Mouse (Mus musculus) stomach, embryonic 15.5 days (tissue): ENCODE data around the gene Sobp. TPM values are rescaled to one million over a fixed set of nuclear protein-coding genes. Genes with fewer than 3 reads are reported as not detected.

Experiments used
- ATAC-seq: fragments of 200-750 bp; cut with Nextera tagmentation; 2 replicates; pipeline ENCODE4 v1.8.0; 2017; ENCODE audit warnings: low read depth, moderate number of reproducible peaks, moderate TSS enrichment; ENCODE audit not compliant: insufficient read depth, low FRiP score
- H3K27ac ChIP-seq: fragments of 300-500 bp; sonication (generic); 2 replicates; pipeline ENCODE4 v1.5.1; 2015; ENCODE audit warnings: mild to moderate bottlenecking, inconsistent platforms
- H3K27me3 ChIP-seq: fragments of 300-500 bp; sonication (generic); replicated peaks from 2 replicates; pipeline ENCODE4 v1.6.1; 2015; ENCODE audit warnings: inconsistent platforms
- H3K36me3 ChIP-seq: fragments of 300-500 bp; sonication (generic); 2 replicates; pipeline ENCODE4 v1.6.1; 2015; ENCODE audit warnings: inconsistent platforms
- H3K4me1 ChIP-seq: fragments of 300-500 bp; sonication (generic); 2 replicates; pipeline ENCODE4 v1.6.1; 2015; ENCODE audit warnings: inconsistent platforms
- H3K4me2 ChIP-seq: fragments of 300-500 bp; sonication (generic); 2 replicates; pipeline ENCODE4 v1.6.1; 2015; ENCODE audit warnings: mild to moderate bottlenecking, inconsistent platforms
- H3K4me3 ChIP-seq: fragments of 300-500 bp; sonication (generic); replicated peaks from 2 replicates; pipeline ENCODE4 v1.5.1; 2015; ENCODE audit warnings: inconsistent platforms
- H3K9ac ChIP-seq: fragments of 300-500 bp; sonication (generic); 2 replicates; pipeline ENCODE4 v1.6.1; 2015; ENCODE audit warnings: inconsistent platforms
- H3K9me3 ChIP-seq: fragments of 300-500 bp; sonication (generic); 2 replicates; pipeline ENCODE4 v1.6.1; 2016; ENCODE audit warnings: inconsistent platforms
- WGBS: fragments of 180-500 bp; shearing (Covaris S2); methylation state at CpG from one replicate; pipeline ENCODE4 v1.1.7; 2015; 5-methylcytosine and 5-hydroxymethylcytosine counted together
- polyA plus RNA-seq: library from polyadenylated mRNA; unstranded; fragments of >200 nt; fragmentation: Nextera tagmentation; extraction: Ambion mirVana; gene quantifications from 2 replicates; pipeline ENCODE4 v1.2.1, GENCODE M21; 2015

Gene Sobp
- polyA plus RNA-seq, result 1.1 and 1.4 TPM in 2 replicates

DNA sequence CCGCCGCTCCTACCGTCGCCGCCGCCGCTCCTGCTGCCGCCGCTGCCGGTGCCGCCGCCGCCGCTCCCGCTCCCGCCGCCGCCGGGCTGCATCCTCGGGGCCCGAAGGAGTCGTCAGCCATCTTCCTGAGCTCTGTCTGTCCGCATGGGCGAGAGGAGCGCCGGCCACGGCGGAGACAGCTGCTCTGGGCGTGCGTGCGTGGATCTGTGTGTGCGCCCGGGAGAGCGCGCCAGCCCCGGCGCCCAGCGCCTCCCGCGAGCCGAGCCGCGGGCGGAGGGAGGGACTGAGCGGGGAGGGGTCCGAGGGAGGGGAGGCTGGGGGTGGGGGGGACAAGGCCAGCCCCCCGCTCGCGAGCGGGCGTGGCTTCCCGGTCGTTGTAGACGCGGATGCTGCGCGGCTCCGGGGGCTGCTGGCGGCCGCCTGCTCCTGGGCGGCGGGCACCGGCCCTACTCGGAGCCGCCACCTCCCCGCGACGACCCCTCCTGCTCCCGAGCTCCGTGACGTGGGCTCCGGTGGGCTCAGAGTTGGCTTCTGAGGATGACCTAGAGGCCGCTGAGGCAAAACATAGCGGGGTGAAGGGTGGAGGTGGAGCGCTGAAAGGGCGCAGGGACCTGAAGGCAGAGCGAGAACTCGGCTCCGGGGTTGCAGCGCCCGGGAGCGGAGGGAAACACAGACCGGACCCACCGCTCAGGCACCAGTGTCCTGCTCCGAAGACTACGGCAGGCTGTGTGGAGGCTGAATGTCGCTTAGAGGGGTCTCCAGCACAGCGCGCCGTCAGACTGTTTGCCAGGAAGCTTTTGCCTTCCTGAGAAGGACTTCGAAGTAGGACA, at the start of gene Sobp, which contains the start of gene 9030612E09Rik:
Sobp (minus strand) TSS at position 205 of the 830 bp plus-strand sequence.
9030612E09Rik (plus strand) TSS at position 379 of the 830 bp plus-strand sequence.
- peak; percentile 70 for ATAC-seq
- under 1% methylated on average over 61 of the region's 91 CpGs for WGBS
- Histone ChIP-seq H3K4me2 (peak within 1 kb of the TSS; percentile 97), H3K4me3 (peak within 1 kb of the TSS; percentile 72), H3K9ac (peak within 1 kb of the TSS; percentile 39), H3K9me3 (no peaks in the 10 kb centered on the region), H3K4me1 (peaks cover 12% of the 10 kb centered on the region; the same call in 1 of the 2 replicates), H3K27me3 (peaks cover 29% of the 10 kb centered on the region), H3K36me3 (no peaks in the 10 kb centered on the region), H3K27ac (peak within 1 kb of the TSS; percentile 74; the same call in 1 of the 2 replicates)

DNA sequence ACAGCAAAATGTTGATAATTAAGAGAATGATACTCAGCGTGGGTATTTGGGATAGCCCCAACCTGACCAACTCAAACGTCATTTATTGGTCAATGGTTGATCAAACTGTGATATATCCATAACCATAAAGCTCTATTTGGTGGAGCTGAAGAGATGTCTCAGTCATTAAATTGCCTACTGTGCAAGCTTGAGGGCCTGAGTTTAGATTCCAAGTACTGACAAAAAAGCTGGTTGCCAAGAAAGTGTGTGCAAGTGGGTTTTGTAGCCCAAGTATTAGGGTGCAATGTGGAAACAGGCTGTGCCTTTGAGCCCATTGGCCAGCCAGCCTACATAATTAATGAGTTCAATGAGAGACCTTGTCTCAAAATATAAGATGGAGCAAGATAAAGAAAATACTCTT, 49.1 kb upstream of the Sobp start:
- WGBS, result 91% methylated on average over 2 of the region's 2 CpGs

DNA sequence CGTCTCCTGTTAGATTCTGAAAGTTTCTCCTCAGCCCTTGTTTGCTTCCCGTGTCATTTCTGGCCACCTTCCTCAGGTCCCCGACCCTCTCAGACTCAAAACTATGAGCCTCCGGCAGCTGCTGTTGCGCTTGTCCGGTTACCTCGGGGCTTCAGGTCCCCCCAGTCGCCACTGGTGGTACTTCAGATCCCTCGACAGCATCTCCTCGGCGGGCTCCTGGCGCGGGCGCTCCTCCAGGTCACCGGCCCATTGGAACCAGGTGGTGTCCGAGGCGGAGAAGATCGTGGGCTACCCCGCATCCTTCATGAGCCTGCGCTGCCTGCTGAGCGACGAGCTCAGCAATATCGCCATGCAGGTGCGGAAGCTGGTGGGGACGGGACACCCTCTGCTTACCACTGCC, 47.3 kb upstream of the Sobp start:
- peak; percentile 47 for ATAC-seq
- peak overlapping the region; percentile 57 for H3K9ac ChIP-seq
- H3K4me3 ChIP-seq, result peak overlapping the region; percentile 70
- peak overlapping the region; percentile 92 for H3K27ac ChIP-seq
- H3K4me1 ChIP-seq, result 0 out of 2 replicates have a peak, but pooled peaks cover 3% of the 10 kb centered on the region
- WGBS, result under 1% methylated on average over 25 of the region's 25 CpGs
- no peaks in the 10 kb centered on the region for H3K9me3 ChIP-seq
- no peaks in the 10 kb centered on the region for H3K27me3 ChIP-seq
- no peaks in the 10 kb centered on the region for H3K36me3 ChIP-seq
- H3K4me2 ChIP-seq, result peak overlapping the region; percentile 73

More for the DNA sequence above, 49.1 kb upstream of the Sobp start:
- Histone ChIP-seq H3K9me3 (no peaks in the 10 kb centered on the region), H3K4me2 (no peak overlapping the region), H3K4me3 (no peak overlapping the region), H3K27me3 (no peaks in the 10 kb centered on the region), H3K4me1 (0 out of 2 replicates have a peak, but pooled peaks cover 3% of the 10 kb centered on the region), H3K36me3 (no peaks in the 10 kb centered on the region), H3K27ac (no peak overlapping the region), H3K9ac (no peak overlapping the region)
- ATAC-seq, result no peak

- Histone ChIP-seq H3K9ac (peak within 1 kb of the TSS; percentile 65), H3K9me3 (no peaks in the 10 kb centered on the region), H3K27ac (peak within 1 kb of the TSS; percentile 92), H3K27me3 (no peaks in the 10 kb centered on the region), H3K4me1 (0 out of 2 replicates have a peak, but pooled peaks cover 3% of the 10 kb centered on the region), H3K36me3 (no peaks in the 10 kb centered on the region), H3K4me2 (peak within 1 kb of the TSS; percentile 73), H3K4me3 (peak within 1 kb of the TSS; percentile 70)
- under 1% methylated on average over 50 of the region's 50 CpGs for WGBS
- peak; percentile 98 for ATAC-seq
Observed at GRCm38 (mm10) chr10:43220910-43221625, 46.7 kb upstream of the Sobp start, which contains the start of gene Pdss2. Pdss2 (plus strand) TSS chr10:43221486.

- WGBS, result 13% methylated on average over 7 of the region's 7 CpGs
- Histone ChIP-seq H3K36me3 (no peaks in the 10 kb centered on the region), H3K27me3 (no peaks in the 10 kb centered on the region)
Observed at GRCm38 (mm10) chr10:43220479-43220878, 46.1 kb upstream of the Sobp start.

GRCm38 (mm10) chr10:43217361-43217900, 43.1 kb upstream of the Sobp start:
- no peak for ATAC-seq
- H3K36me3 ChIP-seq, result no peaks in the 10 kb centered on the region
- H3K4me3 ChIP-seq, result no peak overlapping the region
- no peak overlapping the region for H3K27ac ChIP-seq
- H3K9me3 ChIP-seq, result no peaks in the 10 kb centered on the region
- H3K27me3 ChIP-seq, result no peaks in the 10 kb centered on the region
- 92% methylated on average over 13 of the region's 13 CpGs for WGBS
- H3K4me1 ChIP-seq, result 0 out of 2 replicates have a peak, but pooled peaks cover 3% of the 10 kb centered on the region
- no peak overlapping the region for H3K4me2 ChIP-seq
- no peak overlapping the region for H3K9ac ChIP-seq

More at GRCm38 (mm10) chr10:43220479-43220878, 46.1 kb upstream of the Sobp start:
- Histone ChIP-seq H3K4me3 (peak overlapping the region; percentile 70), H3K4me1 (0 out of 2 replicates have a peak, but pooled peaks cover 3% of the 10 kb centered on the region), H3K9ac (peak overlapping the region; percentile 65), H3K27ac (peak overlapping the region; percentile 92), H3K9me3 (no peaks in the 10 kb centered on the region), H3K4me2 (peak overlapping the region; percentile 60)
- no peak for ATAC-seq

DNA sequence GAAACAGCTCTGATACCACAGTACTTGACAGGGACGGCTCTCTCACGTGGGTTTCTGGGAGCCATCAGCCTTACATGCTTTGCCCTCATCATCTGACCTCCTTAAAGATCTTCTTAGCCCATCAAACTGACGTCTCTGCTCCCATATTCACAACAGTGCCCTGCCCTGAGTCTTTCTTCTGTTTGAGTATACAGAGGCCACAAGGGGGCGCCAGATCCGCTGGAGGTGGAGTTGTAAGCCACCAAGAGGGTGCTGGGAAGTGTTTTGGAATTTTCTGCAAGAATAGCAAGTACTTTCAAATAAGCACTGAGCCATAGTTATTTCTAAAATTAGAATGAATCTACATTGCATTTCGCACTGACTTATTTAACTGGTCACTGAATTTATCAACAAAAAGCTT, 37.5 kb upstream of the Sobp start:
- Histone ChIP-seq H3K36me3 (no peaks in the 10 kb centered on the region), H3K4me2 (no peak overlapping the region), H3K27ac (no peak overlapping the region), H3K9ac (no peak overlapping the region), H3K4me3 (no peak overlapping the region), H3K4me1 (no peaks in the 10 kb centered on the region), H3K27me3 (no peaks in the 10 kb centered on the region), H3K9me3 (no peaks in the 10 kb centered on the region)
- WGBS, result 37% methylated on average over 6 of the region's 6 CpGs
- ATAC-seq, result no peak

DNA sequence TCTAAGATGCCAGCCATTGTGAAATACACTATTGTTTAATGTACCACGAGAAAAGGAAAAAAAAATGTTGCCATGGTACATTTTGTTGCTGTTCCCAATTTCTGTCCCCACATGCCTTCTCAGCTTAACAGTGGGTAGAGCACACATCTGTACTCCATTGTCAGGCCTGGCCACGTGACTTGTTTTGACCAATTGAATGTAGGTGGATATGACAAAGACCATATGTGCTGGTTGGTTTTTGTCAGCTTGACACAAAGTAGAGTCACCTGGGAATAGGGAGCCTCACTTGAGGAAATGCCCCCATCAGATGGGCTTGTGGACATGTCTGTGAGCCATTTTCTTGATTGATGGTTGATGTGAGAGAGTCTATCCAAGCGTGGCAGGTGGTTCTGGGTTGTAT, 29.5 kb upstream of the Sobp start:
- no peak overlapping the region for H3K27ac ChIP-seq
- H3K9ac ChIP-seq, result no peak overlapping the region
- 84% methylated on average over 3 of the region's 3 CpGs for WGBS
- ATAC-seq, result no peak
- H3K36me3 ChIP-seq, result no peaks in the 10 kb centered on the region
- H3K4me2 ChIP-seq, result no peak overlapping the region
- no peaks in the 10 kb centered on the region for H3K27me3 ChIP-seq
- H3K4me1 ChIP-seq, result no peaks in the 10 kb centered on the region
- H3K9me3 ChIP-seq, result no peaks in the 10 kb centered on the region
- H3K4me3 ChIP-seq, result no peak overlapping the region

- H3K4me2 ChIP-seq, result no peak overlapping the region
- no peaks in the 10 kb centered on the region for H3K4me1 ChIP-seq
- no peaks in the 10 kb centered on the region for H3K27me3 ChIP-seq
- H3K36me3 ChIP-seq, result no peaks in the 10 kb centered on the region
- 87% methylated on average over 2 of the region's 2 CpGs for WGBS
- H3K4me3 ChIP-seq, result no peak overlapping the region
- no peak for ATAC-seq
- H3K9me3 ChIP-seq, result no peaks in the 10 kb centered on the region
- H3K9ac ChIP-seq, result no peak overlapping the region
- H3K27ac ChIP-seq, result no peak overlapping the region
Observed at GRCm38 (mm10) chr10:43200206-43200605, 25.9 kb upstream of the Sobp start.

- 64% methylated on average over 5 of the region's 5 CpGs for WGBS
- H3K27me3 ChIP-seq, result peaks cover 13% of the 10 kb centered on the region
- no peak overlapping the region for H3K4me2 ChIP-seq
- no peak overlapping the region for H3K4me3 ChIP-seq
- ATAC-seq, result no peak
- H3K4me1 ChIP-seq, result no peaks in the 10 kb centered on the region; the same call in 1 of the 2 replicates
- no peak overlapping the region for H3K9ac ChIP-seq
- H3K9me3 ChIP-seq, result no peaks in the 10 kb centered on the region
- H3K27ac ChIP-seq, result no peak overlapping the region
- H3K36me3 ChIP-seq, result no peaks in the 10 kb centered on the region
Observed at GRCm38 (mm10) chr10:43180313-43180912, 6.1 kb upstream of the Sobp start.

- H3K27me3 ChIP-seq, result peaks cover 29% of the 10 kb centered on the region
- peak; percentile 13; the same call in 1 of the 2 replicates for ATAC-seq
- H3K4me3 ChIP-seq, result peak overlapping the region; percentile 72
- peaks cover 12% of the 10 kb centered on the region; the same call in 1 of the 2 replicates for H3K4me1 ChIP-seq
- H3K27ac ChIP-seq, result no peak overlapping the region
- H3K9me3 ChIP-seq, result no peaks in the 10 kb centered on the region
- WGBS, result 3% methylated on average over 18 of the region's 18 CpGs
- no peaks in the 10 kb centered on the region for H3K36me3 ChIP-seq
- H3K9ac ChIP-seq, result peak overlapping the region; percentile 39; the same call in 1 of the 2 replicates
- H3K4me2 ChIP-seq, result peak overlapping the region; percentile 97
Observed at GRCm38 (mm10) chr10:43175156-43175601, 849 bp upstream of the Sobp start.
